Mouse (Mus musculus) G1E (cell line): ENCODE data around the gene Gm45808.

Experiments
- CTCF ChIP-seq: IDR thresholded peaks from 2 replicates; pipeline ENCODE4 v1.5.1; 2012; ENCODE audit warnings: low read depth, low read length, inconsistent platforms, mixed read lengths
- GATA1 ChIP-seq: IDR thresholded peaks from 2 replicates; pipeline ENCODE4 v1.6.1; 2012; ENCODE audit warnings: borderline replicate concordance, low read length, inconsistent platforms, mixed read lengths
- POLR2AphosphoS5 ChIP-seq: IDR thresholded peaks from 2 replicates; pipeline ENCODE4 v1.6.1; 2012; ENCODE audit warnings: low read depth, low read length, inconsistent platforms; ENCODE audit not compliant: insufficient replicate concordance
- TAL1 ChIP-seq: conservative IDR thresholded peaks from 2 replicates; pipeline ENCODE4 v1.6.1; 2012; ENCODE audit warnings: low read depth, low read length, inconsistent platforms, mixed read lengths

DNA sequence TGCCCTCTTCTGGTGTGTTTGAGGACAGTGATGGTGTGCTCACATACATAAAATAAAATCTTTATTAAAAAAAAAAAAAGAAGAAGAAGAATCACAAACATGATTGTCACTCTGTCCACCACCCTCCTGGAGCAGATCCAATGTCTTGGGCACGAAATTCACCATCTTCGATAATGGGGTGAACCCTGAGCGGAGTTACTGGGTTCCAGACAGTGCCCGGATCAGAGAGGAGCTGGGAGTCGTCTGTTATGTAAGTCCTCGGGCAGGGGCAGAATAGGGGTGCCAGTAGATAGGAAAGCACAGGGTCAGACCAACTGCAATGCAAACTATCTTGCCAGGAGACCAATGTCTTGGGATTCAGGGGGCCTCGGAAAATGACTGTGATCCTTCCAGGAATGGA, 34.0 kb upstream of the Gm45808 start:
- TF ChIP-seq CTCF (no peak), TAL1 (no peak), GATA1 (no peak), POLR2AphosphoS5 (no peak)
